Mouse (Mus musculus) CH12.LX (cell line): ENCODE data around the gene Teddm2. TPM values are rescaled to one million over a fixed set of nuclear protein-coding genes. Genes with fewer than 3 reads are reported as not detected.
"Not testable (repeated sequence)": the region's sequence is repeated elsewhere in the genome, so short reads cannot be mapped to it uniquely, and the experiment has no call there.

Experiments used
- DNase-seq: peaks from one replicate; pipeline ENCODE4 v3.0.0-alpha.2; 2013; ENCODE audit errors: extremely low read depth
- H3K27ac ChIP-seq: 2 replicates; pipeline ENCODE4 v1.5.1; 2012; ENCODE audit warnings: low read depth, mild to moderate bottlenecking, control low read depth, moderate library complexity; ENCODE audit not compliant: insufficient read depth
- H3K27me3 ChIP-seq: replicated peaks from 2 replicates; pipeline ENCODE3; 2012; ENCODE audit warnings: inconsistent platforms
- H3K36me3 ChIP-seq, 2 experiments: replicated peaks in 1 of 2; 2 replicates each; pipeline versions ENCODE3 to v1.6.1; 2012; ENCODE audit warnings: inconsistent platforms in 1 of 2, low read length in 1 of 2, mild to moderate bottlenecking in 1 of 2, mixed read lengths in 1 of 2, moderate library complexity in 1 of 2; ENCODE audit not compliant: control insufficient read depth in 1 of 2, insufficient read depth in 1 of 2
- H3K4me1 ChIP-seq, 2 experiments: 2 replicates each; pipeline ENCODE4 v1.6.1; 2012; ENCODE audit warnings: inconsistent platforms in 1 of 2, moderate library complexity in 1 of 2; ENCODE audit not compliant: insufficient read depth in 2 of 2, control insufficient read depth in 1 of 2
- H3K4me2 ChIP-seq: 2 replicates; pipeline ENCODE4 v1.6.1; 2012; ENCODE audit warnings: low read depth, mild to moderate bottlenecking, control low read depth; ENCODE audit not compliant: poor library complexity, insufficient read depth, severe bottlenecking
- H3K4me3 ChIP-seq, 3 experiments: fragments of 150-350 bp in 1 of 3; sonication (generic) in 1 of 3; replicated peaks in 1 of 3; 2 replicates each; pipeline versions ENCODE3 to v1.5.1; 2011 to 2012; ENCODE audit warnings: low read depth in 2 of 3, low read length in 2 of 3, mild to moderate bottlenecking in 2 of 3, moderate library complexity in 2 of 3, control low read depth in 1 of 3, improper control_type of control experiment in 1 of 3, inconsistent platforms in 1 of 3, mixed read lengths in 1 of 3; ENCODE audit not compliant: poor library complexity in 1 of 3
- H3K79me2 ChIP-seq: replicated peaks from 2 replicates; pipeline ENCODE4 v1.6.1; 2012; ENCODE audit warnings: mild to moderate bottlenecking, moderate library complexity; ENCODE audit not compliant: control insufficient read depth, poor library complexity, insufficient read depth, severe bottlenecking; ENCODE audit errors: extremely low read depth
- H3K9ac ChIP-seq: 2 replicates; pipeline ENCODE4 v1.6.1; 2012; ENCODE audit warnings: low read depth, mild to moderate bottlenecking, control low read depth, moderate library complexity; ENCODE audit not compliant: insufficient read depth
- H3K9me3 ChIP-seq: replicated peaks from 2 replicates; pipeline ENCODE3; 2012; ENCODE audit warnings: low read length, inconsistent platforms, mixed read lengths
- CHD1 ChIP-seq: IDR thresholded peaks from 2 replicates; pipeline ENCODE4 v1.6.1; 2012; ENCODE audit warnings: low read depth, low read length, improper control_type of control experiment, inconsistent platforms
- EP300 ChIP-seq: IDR thresholded peaks from 2 replicates; pipeline ENCODE4 v1.6.1; 2011; ENCODE audit warnings: low read length, improper control_type of control experiment
- ETS1 ChIP-seq: conservative IDR thresholded peaks from 2 replicates; pipeline ENCODE4 v1.6.1; 2012; ENCODE audit warnings: low read depth, mild to moderate bottlenecking, inconsistent platforms, low read length, improper control_type of control experiment, moderate library complexity
- JUN ChIP-seq: IDR thresholded peaks from 2 replicates; pipeline ENCODE4 v1.6.1; 2011; ENCODE audit warnings: low read depth, mild to moderate bottlenecking, low read length, improper control_type of control experiment, moderate library complexity; ENCODE audit not compliant: insufficient read depth
- JUND ChIP-seq: conservative IDR thresholded peaks from 2 replicates; pipeline ENCODE4 v1.6.1; 2011; ENCODE audit warnings: low read depth, low read length, improper control_type of control experiment
- MAZ ChIP-seq: IDR thresholded peaks from 2 replicates; pipeline ENCODE4 v1.6.1; 2012; ENCODE audit warnings: low read depth, mild to moderate bottlenecking, inconsistent platforms, low read length, improper control_type of control experiment, moderate library complexity
- MEF2A ChIP-seq: IDR thresholded peaks from 2 replicates; pipeline ENCODE4 v1.6.1; 2014; ENCODE audit warnings: low read depth, mild to moderate bottlenecking, inconsistent platforms, low read length, improper control_type of control experiment, borderline replicate concordance
- MYC ChIP-seq: IDR thresholded peaks from 2 replicates; pipeline ENCODE4 v1.6.1; 2011; ENCODE audit warnings: low read depth, mild to moderate bottlenecking, improper control_type of control experiment, low read length
- NELFE ChIP-seq: IDR thresholded peaks from 2 replicates; pipeline ENCODE4 v1.6.1; 2011; ENCODE audit warnings: low read depth, low read length, improper control_type of control experiment
- NRF1 ChIP-seq: IDR thresholded peaks from 2 replicates; pipeline ENCODE4 v1.6.1; 2014; ENCODE audit warnings: low read depth, mild to moderate bottlenecking, inconsistent platforms, low read length, improper control_type of control experiment, moderate library complexity
- PAX5 ChIP-seq: IDR thresholded peaks from 2 replicates; pipeline ENCODE4 v1.6.1; 2012; ENCODE audit warnings: low read length, inconsistent platforms, mixed read lengths
- POLR2AphosphoS2 ChIP-seq: IDR thresholded peaks from 2 replicates; pipeline ENCODE4 v1.6.1; 2011; ENCODE audit warnings: low read depth, low read length, improper control_type of control experiment
- SMC3 ChIP-seq: IDR thresholded peaks from 2 replicates; pipeline ENCODE4 v1.6.1; 2011; ENCODE audit warnings: low read depth, low read length, improper control_type of control experiment
- USF1 ChIP-seq: IDR thresholded peaks from 2 replicates; pipeline ENCODE4 v1.6.1; 2014; ENCODE audit warnings: low read depth, mild to moderate bottlenecking, inconsistent platforms, low read length, improper control_type of control experiment
- USF2 ChIP-seq: conservative IDR thresholded peaks from 2 replicates; pipeline ENCODE4 v1.6.1; 2011; ENCODE audit warnings: low read depth, low read length, improper control_type of control experiment
- ZC3H11A ChIP-seq: IDR thresholded peaks from 2 replicates; pipeline ENCODE4 v1.6.1; 2012; ENCODE audit warnings: low read depth, mild to moderate bottlenecking, inconsistent platforms, low read length, improper control_type of control experiment
- ZMIZ1 ChIP-seq: IDR thresholded peaks from 2 replicates; pipeline ENCODE4 v1.6.1; 2012; ENCODE audit warnings: low read depth, mild to moderate bottlenecking, inconsistent platforms, low read length, improper control_type of control experiment
- dilution Hi-C: fragments of 300-500 bp; cut with MboI; formaldehyde crosslinking; loops from 2 replicates; pipeline ENCODE4 v1.14.3; 2020; ENCODE audit warnings: low sequenced_read_pairs; ENCODE audit not compliant: extremely low pct_unique_long_range_greater_than_20kb, extremely low pct_ligation_motif_present
- in situ Hi-C: fragments of 300-500 bp; cut with MboI; formaldehyde crosslinking; loops from 3 replicates; pipeline ENCODE4 v1.14.3; 2019; ENCODE audit warnings: low sequenced_read_pairs, low pct_ligation_motif_present, low pct_unique_long_range_greater_than_20kb, mixed read lengths
- polyA plus RNA-seq: library from polyadenylated mRNA; unstranded; fragments of >175 nt; gene quantifications from 2 replicates; pipeline ENCODE4 v1.2.1, GENCODE M21; 2012; ENCODE audit warnings: low read depth; ENCODE audit not compliant: insufficient read length
- total RNA-seq, 2 experiments: library from RNA; depleted of rRNA; stranded (reverse); fragments of 300-350 nt in 1 of 2; fragments of >200 nt in 1 of 2; gene quantifications; 2 replicates each; pipeline ENCODE4 v1.2.3; 2012 to 2014

Gene Teddm2
- total and polyA plus RNA-seq, 3 experiments = 0.04 TPM; not detected in 2

DNA sequence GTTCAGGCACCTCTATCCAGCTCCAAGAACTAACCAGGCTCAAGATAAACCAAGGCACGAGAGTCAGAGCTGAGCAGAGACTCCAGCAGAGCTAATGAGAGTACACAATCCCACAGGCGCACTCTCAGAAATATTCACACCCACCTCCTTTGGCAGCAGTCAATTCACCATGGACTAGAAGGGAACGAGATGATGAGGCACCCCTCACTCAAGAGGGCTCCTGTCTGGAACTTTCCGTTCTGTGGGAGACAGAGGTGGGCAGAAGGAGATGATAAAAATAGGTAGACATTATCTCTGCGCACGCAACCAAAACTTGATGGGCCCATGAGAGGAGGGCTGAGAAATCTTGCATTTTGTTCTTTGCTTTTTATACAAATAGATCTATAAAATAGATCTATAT, 26.0 kb downstream of the Teddm2 start, which contains the start of gene Teddm1b:
TSS of gene Teddm1b (plus strand) at position 301 of the 400 bp plus-strand sequence.
- dilution Hi-C loops = no loop called here
- Histone ChIP-seq H3K9ac (no peak within 1 kb of the TSS), H3K27me3 (no peaks in the 10 kb centered on the region)

GRCm38 (mm10) chr1:153855946-153856345, 44.1 kb downstream of the Teddm2 start:
- Histone ChIP-seq H3K27me3 (no peaks in the 10 kb centered on the region), H3K36me3 (no peaks in the 10 kb centered on the region), H3K4me1 (peaks cover 0 to 4% of the 10 kb centered on the region in 2 experiments; a peak in 2 of 4 replicates), H3K79me2 (no peaks in the 10 kb centered on the region)
- TF ChIP-seq EP300 (no peak), CHD1 (no peak), MYC (no peak)
- TF ChIP-seq, all 38 proteins: peak for 0
- no peak for DNase-seq
- no peak overlapping the region for H3K27ac ChIP-seq
- H3K9me3 ChIP-seq = no peaks in the 10 kb centered on the region
- no peak overlapping the region for H3K9ac ChIP-seq
- dilution Hi-C loops (no loop called here), in situ Hi-C loops (no loop called here)
- no peak overlapping the region for H3K4me2 ChIP-seq
- H3K4me3 ChIP-seq = no peak overlapping the region

More for the DNA sequence above, 26.0 kb downstream of the Teddm2 start, which contains the start of gene Teddm1b:
- Histone ChIP-seq H3K4me1 (no peaks in the 10 kb centered on the region), H3K27ac (no peak within 1 kb of the TSS), H3K9me3 (no peaks in the 10 kb centered on the region), H3K4me2 (no peak within 1 kb of the TSS), H3K36me3 (no peaks in the 10 kb centered on the region), H3K79me2 (no peaks in the 10 kb centered on the region), H3K4me3 (no peak within 1 kb of the TSS)
- DNase-seq = no peak
- in situ Hi-C loops = no loop called here
- TF ChIP-seq USF2 (no peak), ETS1 (no peak), POLR2AphosphoS2 (no peak), MEF2A (no peak), MAZ (no peak), ZC3H11A (no peak), PAX5 (no peak), JUND (no peak), USF1 (no peak), NRF1 (no peak), ZMIZ1 (no peak), SMC3 (no peak), NELFE (no peak), JUN (no peak)

GRCm38 (mm10) chr1:153852696-153853095, 47.3 kb downstream of the Teddm2 start:
- H3K4me1 ChIP-seq, dilution Hi-C loops, H3K36me3 ChIP-seq, H3K4me2 ChIP-seq, H3K79me2 ChIP-seq, H3K27ac ChIP-seq, H3K4me3 ChIP-seq, in situ Hi-C loops, DNase-seq, H3K9ac ChIP-seq, H3K9me3 ChIP-seq, H3K27me3 ChIP-seq: not testable (repeated sequence)
